Mouse (Mus musculus): ENCODE data around the gene Cfap20. TPM values are rescaled to one million over a fixed set of nuclear protein-coding genes. Genes with fewer than 3 reads are reported as not detected.

Gene Cfap20
- polyA plus RNA-seq, 1 experiment from 2014 or later: 135 TPM

- no peak for DNase-seq (ENCODE audit: low spot score)
- 54% methylated on average over 7 of the region's 7 CpGs for WGBS
Observed at GRCm38 (mm10) chr8:95377863-95378291, 56.8 kb downstream of the Cfap20 start.

GRCm38 (mm10) chr8:95377101-95377500 is 57.6 kb downstream of the Cfap20 start:
- no peak for DNase-seq (ENCODE audit: low spot score)
- Histone ChIP-seq H3K9me3 (no peaks in the 10 kb centered on the region), H3K27ac (peak overlapping the region; percentile 5; the same call in 1 of the 2 replicates), H3K4me1 (replicated peaks) (peaks cover 20% of the 10 kb centered on the region), H3K36me3 (peaks cover 26% of the 10 kb centered on the region), H3K27me3 (ENCODE audit: insufficient read depth, poor library complexity, severe bottlenecking) (no peaks in the 10 kb centered on the region), H3K4me3 (no peak overlapping the region)
- 85% methylated on average over 4 of the region's 4 CpGs for WGBS

More at GRCm38 (mm10) chr8:95377863-95378291, 56.8 kb downstream of the Cfap20 start:
- H3K9me3 ChIP-seq: no peaks in the 10 kb centered on the region
- H3K36me3 ChIP-seq: peaks cover 18% of the 10 kb centered on the region
- peaks cover 18% of the 10 kb centered on the region for H3K4me1 ChIP-seq (replicated peaks)
- H3K27me3 ChIP-seq (ENCODE audit: insufficient read depth, poor library complexity, severe bottlenecking): no peaks in the 10 kb centered on the region
- H3K27ac ChIP-seq: no peak overlapping the region
- no peak overlapping the region for H3K4me3 ChIP-seq

- Histone ChIP-seq H3K36me3 (peaks cover 33% of the 10 kb centered on the region), H3K4me3 (no peak overlapping the region), H3K4me1 (replicated peaks) (peaks cover 20% of the 10 kb centered on the region), H3K27ac (no peak overlapping the region), H3K27me3 (ENCODE audit: insufficient read depth, poor library complexity, severe bottlenecking) (no peaks in the 10 kb centered on the region), H3K9me3 (no peaks in the 10 kb centered on the region)
- 78% methylated on average over 12 of the region's 12 CpGs for WGBS
- no peak for DNase-seq (ENCODE audit: low spot score)
Observed at GRCm38 (mm10) chr8:95376309-95376999, 58.2 kb downstream of the Cfap20 start.

GRCm38 (mm10) chr8:95375374-95375930 is 59.2 kb downstream of the Cfap20 start:
- H3K27ac ChIP-seq: no peak overlapping the region
- peaks cover 20% of the 10 kb centered on the region for H3K4me1 ChIP-seq (replicated peaks)
- H3K27me3 ChIP-seq (ENCODE audit: insufficient read depth, poor library complexity, severe bottlenecking): no peaks in the 10 kb centered on the region
- H3K36me3 ChIP-seq: peaks cover 43% of the 10 kb centered on the region
- no peak for DNase-seq (ENCODE audit: low spot score)
- no peaks in the 10 kb centered on the region for H3K9me3 ChIP-seq
- WGBS: 80% methylated on average over 7 of the region's 7 CpGs
- H3K4me3 ChIP-seq: no peak overlapping the region

- Histone ChIP-seq H3K27me3 (ENCODE audit: insufficient read depth, poor library complexity, severe bottlenecking) (no peaks in the 10 kb centered on the region), H3K27ac (no peak overlapping the region), H3K4me1 (replicated peaks) (peaks cover 28% of the 10 kb centered on the region), H3K4me3 (no peak overlapping the region), H3K9me3 (no peaks in the 10 kb centered on the region), H3K36me3 (peaks cover 53% of the 10 kb centered on the region)
- no peak for DNase-seq (ENCODE audit: low spot score)
- WGBS: 81% methylated on average over 3 of the region's 3 CpGs
Observed at GRCm38 (mm10) chr8:95374429-95374828, 60.2 kb downstream of the Cfap20 start.

GRCm38 (mm10) chr8:95373389-95374002 is 61.2 kb downstream of the Cfap20 start:
- H3K36me3 ChIP-seq: peaks cover 62% of the 10 kb centered on the region
- no peak overlapping the region for H3K4me3 ChIP-seq
- peaks cover 35% of the 10 kb centered on the region for H3K4me1 ChIP-seq (replicated peaks)
- no peaks in the 10 kb centered on the region for H3K27me3 ChIP-seq (ENCODE audit: insufficient read depth, poor library complexity, severe bottlenecking)
- 89% methylated on average over 12 of the region's 12 CpGs for WGBS
- no peaks in the 10 kb centered on the region for H3K9me3 ChIP-seq
- no peak overlapping the region for H3K27ac ChIP-seq
- DNase-seq (ENCODE audit: low spot score): no peak

Other genes starting within 250 kb of the Cfap20 start
- 6.5 and 9.1 TPM in 2 replicates for gene Kifc3, start 232.1 kb downstream of the Cfap20 start, polyA plus RNA-seq (2016; fragmentation: Nextera tagmentation; extraction: Ambion mirVana)
- 0.07 and 0.59 TPM in 2 replicates for gene Cngb1, start 128.3 kb downstream of the Cfap20 start, polyA plus RNA-seq (2016; fragmentation: Nextera tagmentation; extraction: Ambion mirVana)
- gene Tepp, start 124.3 kb downstream of the Cfap20 start, polyA plus RNA-seq (2016; fragmentation: Nextera tagmentation; extraction: Ambion mirVana): not detected in 2 replicates
- gene Zfp319, start 102.9 kb downstream of the Cfap20 start, polyA plus RNA-seq (2016; fragmentation: Nextera tagmentation; extraction: Ambion mirVana): 12.4 and 16.6 TPM in 2 replicates
- 48.5 and 48.8 TPM in 2 replicates for gene Usb1, start 102.6 kb downstream of the Cfap20 start, polyA plus RNA-seq (2016; fragmentation: Nextera tagmentation; extraction: Ambion mirVana)
- gene Mmp15, start 82.6 kb downstream of the Cfap20 start, polyA plus RNA-seq (2016; fragmentation: Nextera tagmentation; extraction: Ambion mirVana): 15.2 and 19.4 TPM in 2 replicates
- 10.4 and 12.4 TPM in 2 replicates for gene Csnk2a2, start 55.2 kb upstream of the Cfap20 start, polyA plus RNA-seq (2016; fragmentation: Nextera tagmentation; extraction: Ambion mirVana)
- 0.98 and 2.6 TPM in 2 replicates for gene Ccdc113, start 99.2 kb upstream of the Cfap20 start, polyA plus RNA-seq (2016; fragmentation: Nextera tagmentation; extraction: Ambion mirVana)
- not detected in 2 replicates for gene Prss54, start 141.5 kb upstream of the Cfap20 start, polyA plus RNA-seq (2016; fragmentation: Nextera tagmentation; extraction: Ambion mirVana)
- gene Gins3, start 198.6 kb upstream of the Cfap20 start, polyA plus RNA-seq (2016; fragmentation: Nextera tagmentation; extraction: Ambion mirVana): 28.0 and 28.9 TPM in 2 replicates
- gene Ndrg4, start 242.1 kb upstream of the Cfap20 start, polyA plus RNA-seq (2016; fragmentation: Nextera tagmentation; extraction: Ambion mirVana): 27.5 and 51.8 TPM in 2 replicates

All from hindbrain, embryonic 10.5 days (tissue).